ENCODE assay signal across 11 mouse cellular contexts in genomic region chr1:168964467-168964904, GRCm38 (mm10).
DNase-seq lines count a peak whose midpoint lies in the region; ATAC-seq and TF ChIP-seq lines count a peak whose summit lies in the region.
"Had no signal": no experiment of that assay in that cellular context is flagged by ENCODE, and none has a peak within 500 bp of the region (broad histone marks: within the 10 kb centered on the region; RNA-seq: fewer than 3 reads in every experiment).

No protein-coding gene starts in this region.

- H3K27me3 ChIP-seq in lung, postnatal 0 days (replicated peaks; ENCODE audit: insufficient read depth, low read length) = no peaks in the 10 kb centered on the region
- H3K27me3 ChIP-seq: embryonic facial prominence, embryonic 15.5 days had no signal

- ATAC-seq in lung, postnatal 0 days = no peak

- H3K4me1 ChIP-seq in lung, postnatal 0 days (ENCODE audit: insufficient read depth, low read depth, low read length) = no peaks in the 10 kb centered on the region

- no peaks in the 10 kb centered on the region for H3K36me3 ChIP-seq in lung, postnatal 0 days (ENCODE audit: insufficient read depth, low read length)
- H3K36me3 ChIP-seq: embryonic facial prominence, embryonic 15.5 days had no signal

- H3K9me3 ChIP-seq in lung, postnatal 0 days (ENCODE audit: low read length) = no peaks in the 10 kb centered on the region
- H3K9me3 ChIP-seq: embryonic facial prominence, embryonic 15.5 days had no signal

- no peak for TF ChIP-seq CTCF in lung, postnatal 0 days (IDR thresholded peaks at IDR 0.05)

- DNase-seq in 3T3-L1 (ENCODE audit: low read depth, low spot score) = peak; percentile 9
- peak; percentile 77 for DNase-seq in embryo, embryonic 11 days
- peak; percentile 79 for DNase-seq in forelimb bud, embryonic 11.5 days (ENCODE audit: low read depth, low spot score)
- peak; percentile 65 for DNase-seq in mesoderm, embryonic 11.5 days (ENCODE audit: low read depth, low spot score)
- DNase-seq in left cerebral cortex, adult 9 months (ENCODE audit: low spot score in 2 of 2) = no peak
- DNase-seq in lung, postnatal 0 days (ENCODE audit: low spot score) = no peak
- DNase-seq in cerebellum, postnatal 25 days = no peak
- no peak for DNase-seq in adrenal gland, adult (ENCODE audit: inconsistent age in 2 of 2, low spot score in 1 of 2)
- DNase-seq: gastrocnemius, adult 2 months; heart, postnatal 10 days had no signal

- H3K9ac ChIP-seq in lung, postnatal 0 days (replicated peaks; ENCODE audit: low read depth) = no peak overlapping the region
- H3K9ac ChIP-seq: embryonic facial prominence, embryonic 15.5 days had no signal

- no peak for TF ChIP-seq EP300 in lung, postnatal 0 days (IDR thresholded peaks at IDR 0.05)

- H3K27ac ChIP-seq in lung, postnatal 0 days (ENCODE audit: low read length) = no peak overlapping the region
- H3K27ac ChIP-seq: embryonic facial prominence, embryonic 15.5 days; gastrocnemius, adult 2 months had no signal

- H3K4me3 ChIP-seq in lung, postnatal 0 days (ENCODE audit: low read depth, low read length) = no peak overlapping the region
- H3K4me3 ChIP-seq: embryonic facial prominence, embryonic 15.5 days; gastrocnemius, adult 2 months had no signal

- 69% methylated on average over 6 of the region's 6 CpGs for WGBS in lung, postnatal 0 days

- no peak overlapping the region for H3K4me2 ChIP-seq in lung, postnatal 0 days (replicated peaks; ENCODE audit: low read depth, low read length)
- H3K4me2 ChIP-seq: embryonic facial prominence, embryonic 15.5 days had no signal

Comparison
In these comparisons a context has a peak if more than half of its experiments do, and no peak if none do; other contexts are left out.
1. DNase-seq: peak in 3T3-L1 (single experiment), embryo, embryonic 11 days (single experiment), forelimb bud, embryonic 11.5 days (single experiment) and mesoderm, embryonic 11.5 days (single experiment); none in left cerebral cortex, adult 9 months (0 of 2), lung, postnatal 0 days (single experiment), cerebellum, postnatal 25 days (0 of 2) and adrenal gland, adult (0 of 2).